Mouse (Mus musculus): Measurements from ENCODE around the gene C1s2.

- TF ChIP-seq CTCF (IDR thresholded peaks at IDR 0.05; ENCODE audit: borderline replicate concordance, insufficient read depth, low read depth, low read length) (no peak), POLR2A (IDR thresholded peaks at IDR 0.05; ENCODE audit: borderline replicate concordance, insufficient read depth, low read length) (no peak)
Observed at GRCm38 (mm10) chr6:124661156-124661806, 25.4 kb upstream of the C1s2 start.

Measured in cerebellum, adult 2 months (tissue).